Mouse (Mus musculus) forebrain, embryonic 16.5 days (tissue): Measurements from ENCODE around the gene Ybx1. TPM values are rescaled to one million over a fixed set of nuclear protein-coding genes. Genes with fewer than 3 reads are reported as not detected.

Source experiments
- ATAC-seq: fragments of 200-750 bp; cut with Nextera tagmentation; 2 replicates; pipeline ENCODE4 v1.8.0; 2017; ENCODE audit warnings: mild to moderate bottlenecking, moderate library complexity
- H3K27ac ChIP-seq: fragments of 300-500 bp; sonication (generic); 2 replicates; pipeline ENCODE4 v1.5.1; 2014; ENCODE audit warnings: low read length, control low read depth
- H3K27me3 ChIP-seq: fragments of 300-500 bp; sonication (generic); replicated peaks from 2 replicates; pipeline ENCODE4 v1.6.1; 2014; ENCODE audit warnings: low read length; ENCODE audit not compliant: control insufficient read depth, insufficient read depth
- H3K36me3 ChIP-seq: fragments of 300-500 bp; sonication (generic); 2 replicates; pipeline ENCODE4 v1.6.1; 2014; ENCODE audit not compliant: control insufficient read depth, insufficient read depth
- H3K4me1 ChIP-seq: fragments of 300-500 bp; sonication (generic); replicated peaks from 2 replicates; pipeline ENCODE4 v1.6.1; 2014; ENCODE audit warnings: low read length; ENCODE audit not compliant: control insufficient read depth, insufficient read depth
- H3K4me2 ChIP-seq: fragments of 300-500 bp; sonication (generic); 2 replicates; pipeline ENCODE4 v1.6.1; 2014; ENCODE audit warnings: mild to moderate bottlenecking, low read length, control low read depth
- H3K4me3 ChIP-seq: fragments of 300-500 bp; sonication (generic); replicated peaks from 2 replicates; pipeline ENCODE4 v1.5.1; 2014; ENCODE audit warnings: mild to moderate bottlenecking, low read length, control low read depth
- H3K9ac ChIP-seq: fragments of 300-500 bp; sonication (generic); replicated peaks from 2 replicates; pipeline ENCODE4 v1.6.1; 2014; ENCODE audit warnings: low read depth, low read length, control low read depth
- H3K9me3 ChIP-seq: fragments of 300-500 bp; sonication (generic); 2 replicates; pipeline ENCODE4 v1.6.1; 2016; ENCODE audit warnings: low read length; ENCODE audit not compliant: control insufficient read depth
- WGBS: fragments of 180-500 bp; shearing (Covaris S2); extraction: QIAGEN DNeasy Blood & Tissue Kit; methylation state at CpG from one replicate; pipeline ENCODE4 v1.1.7; 2014; 5-methylcytosine and 5-hydroxymethylcytosine counted together
- polyA plus RNA-seq: library from polyadenylated mRNA; unstranded; fragments of >200 nt; fragmentation: Nextera tagmentation; extraction: Ambion mirVana; gene quantifications from 2 replicates; pipeline ENCODE4 v1.2.1, GENCODE M21; 2015

The Ybx1 gene
- polyA plus RNA-seq, 1 experiment from 2014 or later, result 731 TPM

- H3K4me3 ChIP-seq, result no peak overlapping the region
- no peaks in the 10 kb centered on the region for H3K9me3 ChIP-seq
- H3K9ac ChIP-seq, result no peak overlapping the region
- H3K4me1 ChIP-seq, result no peaks in the 10 kb centered on the region
- H3K4me2 ChIP-seq, result no peak overlapping the region
- 83% methylated on average over 3 of the region's 3 CpGs for WGBS
- no peak overlapping the region for H3K27ac ChIP-seq
- no peak for ATAC-seq
- no peaks in the 10 kb centered on the region for H3K27me3 ChIP-seq
- 0 out of 2 replicates have a peak, but pooled peaks cover 2% of the 10 kb centered on the region for H3K36me3 ChIP-seq
Measured at GRCm38 (mm10) chr4:119301777-119302176, 7.4 kb upstream of the Ybx1 start.

GRCm38 (mm10) chr4:119300761-119301160, 6.4 kb upstream of the Ybx1 start:
- 96% methylated on average over 3 of the region's 3 CpGs for WGBS
- Histone ChIP-seq H3K4me3 (no peak overlapping the region), H3K9me3 (no peaks in the 10 kb centered on the region), H3K36me3 (no peaks in the 10 kb centered on the region), H3K4me1 (no peaks in the 10 kb centered on the region), H3K27me3 (no peaks in the 10 kb centered on the region), H3K27ac (no peak overlapping the region), H3K9ac (no peak overlapping the region), H3K4me2 (no peak overlapping the region)
- ATAC-seq, result no peak

GRCm38 (mm10) chr4:119297361-119297760, 3.0 kb upstream of the Ybx1 start:
- H3K27me3 ChIP-seq, result no peaks in the 10 kb centered on the region
- H3K4me1 ChIP-seq, result peaks cover 8% of the 10 kb centered on the region
- H3K4me2 ChIP-seq, result no peak overlapping the region
- H3K9ac ChIP-seq, result no peak overlapping the region
- H3K36me3 ChIP-seq, result no peaks in the 10 kb centered on the region
- no peak for ATAC-seq
- no peaks in the 10 kb centered on the region for H3K9me3 ChIP-seq
- H3K4me3 ChIP-seq, result no peak overlapping the region
- 90% methylated on average over 2 of the region's 2 CpGs for WGBS
- H3K27ac ChIP-seq, result no peak overlapping the region

GRCm38 (mm10) chr4:119295134-119295453, 690 bp upstream of the Ybx1 start:
- 3% methylated on average over 6 of the region's 6 CpGs for WGBS
- H3K36me3 ChIP-seq, result no peaks in the 10 kb centered on the region
- H3K27me3 ChIP-seq, result no peaks in the 10 kb centered on the region
- peak overlapping the region; percentile 82 for H3K4me2 ChIP-seq
- H3K4me1 ChIP-seq, result peaks cover 23% of the 10 kb centered on the region
- no peak for ATAC-seq
- H3K9ac ChIP-seq, result peak overlapping the region; percentile 77
- no peaks in the 10 kb centered on the region for H3K9me3 ChIP-seq
- H3K4me3 ChIP-seq, result peak overlapping the region; percentile 93
- peak overlapping the region; percentile 91 for H3K27ac ChIP-seq

- no peaks in the 10 kb centered on the region for H3K27me3 ChIP-seq
- H3K4me3 ChIP-seq, result peak overlapping the region; percentile 93
- H3K9ac ChIP-seq, result peak overlapping the region; percentile 80
- no peaks in the 10 kb centered on the region for H3K9me3 ChIP-seq
- WGBS, result under 1% methylated on average over 49 of the region's 80 CpGs
- peak overlapping the region; percentile 86 for H3K27ac ChIP-seq
- peak; percentile 11 for ATAC-seq
- no peaks in the 10 kb centered on the region for H3K36me3 ChIP-seq
- H3K4me2 ChIP-seq, result peak overlapping the region; percentile 64
- peaks cover 23% of the 10 kb centered on the region for H3K4me1 ChIP-seq
Measured at GRCm38 (mm10) chr4:119293574-119294258, 688 bp downstream of the Ybx1 start.

- H3K36me3 ChIP-seq, result no peaks in the 10 kb centered on the region
Measured at GRCm38 (mm10) chr4:119292771-119293573, 1.4 kb downstream of the Ybx1 start.

GRCm38 (mm10) chr4:119291921-119292320, 2.5 kb downstream of the Ybx1 start:
- H3K27ac ChIP-seq, result no peak overlapping the region
- H3K9me3 ChIP-seq, result no peaks in the 10 kb centered on the region
- peak overlapping the region; percentile 93 for H3K4me3 ChIP-seq
- no peaks in the 10 kb centered on the region for H3K27me3 ChIP-seq
- H3K36me3 ChIP-seq, result no peaks in the 10 kb centered on the region
- H3K9ac ChIP-seq, result 0 out of 2 replicates have a peak overlapping the region, but pooled peaks have one; percentile 80
- peaks cover 28% of the 10 kb centered on the region for H3K4me1 ChIP-seq
- no peak for ATAC-seq
- H3K4me2 ChIP-seq, result peak overlapping the region; percentile 64
- WGBS, result 43% methylated on average over 1 of the region's 1 CpGs

More at GRCm38 (mm10) chr4:119292771-119293573, 1.4 kb downstream of the Ybx1 start:
- H3K27me3 ChIP-seq, result no peaks in the 10 kb centered on the region
- H3K4me1 ChIP-seq, result peaks cover 23% of the 10 kb centered on the region
- peak overlapping the region; percentile 80 for H3K27ac ChIP-seq
- peak overlapping the region; percentile 80 for H3K9ac ChIP-seq
- H3K9me3 ChIP-seq, result no peaks in the 10 kb centered on the region
- peak overlapping the region; percentile 64 for H3K4me2 ChIP-seq
- peak overlapping the region; percentile 93 for H3K4me3 ChIP-seq
- ATAC-seq, result peak; percentile 27
- WGBS, result under 1% methylated on average over 24 of the region's 24 CpGs

- Histone ChIP-seq H3K4me2 (no peak overlapping the region), H3K27me3 (no peaks in the 10 kb centered on the region), H3K27ac (no peak overlapping the region), H3K36me3 (peaks cover 30% of the 10 kb centered on the region), H3K9ac (no peak overlapping the region), H3K4me1 (peaks cover 6% of the 10 kb centered on the region), H3K9me3 (no peaks in the 10 kb centered on the region), H3K4me3 (no peak overlapping the region)
- no peak for ATAC-seq
- WGBS, result 91% methylated on average over 2 of the region's 2 CpGs
Measured at GRCm38 (mm10) chr4:119285336-119285735, 9.1 kb downstream of the Ybx1 start.

GRCm38 (mm10) chr4:119284861-119285260, 9.5 kb downstream of the Ybx1 start:
- peaks cover 33% of the 10 kb centered on the region for H3K36me3 ChIP-seq

More at GRCm38 (mm10) chr4:119284861-119285260, 9.5 kb downstream of the Ybx1 start:
- ATAC-seq, result no peak
- Histone ChIP-seq H3K27ac (no peak overlapping the region), H3K4me3 (no peak overlapping the region), H3K4me2 (no peak overlapping the region), H3K9me3 (no peaks in the 10 kb centered on the region), H3K4me1 (peaks cover 5% of the 10 kb centered on the region), H3K9ac (no peak overlapping the region), H3K27me3 (no peaks in the 10 kb centered on the region)
- WGBS, result 88% methylated on average over 1 of the region's 1 CpGs
